Mouse (Mus musculus) lung, postnatal 25 days (tissue): ENCODE measurements around the gene Srd5a2.

ENCODE experiments used
- DNase-seq: peaks from one replicate; pipeline ENCODE4 v3.0.0; 2022; ENCODE audit warnings: low spot score

Gene Srd5a2

DNA sequence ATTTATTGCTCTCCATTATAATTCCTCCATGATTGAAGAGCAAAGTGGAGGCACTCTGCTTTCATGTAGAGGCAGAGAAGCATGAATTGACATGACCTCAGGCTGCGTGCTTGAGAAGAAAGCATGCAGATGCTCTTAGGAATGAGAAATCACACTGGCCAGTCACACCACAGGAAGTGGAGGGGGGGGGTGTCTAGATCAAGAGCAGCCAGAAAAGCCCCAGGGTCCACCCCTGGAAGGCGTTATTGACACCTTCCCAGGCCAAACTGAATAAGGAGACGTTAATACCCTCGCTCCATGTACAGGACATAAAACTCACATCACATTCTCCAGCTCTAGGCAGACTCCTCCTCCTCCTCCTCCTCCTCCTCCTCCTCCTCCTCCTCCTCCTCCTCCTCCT is 63.2 kb downstream of the Srd5a2 start:
- no peak for DNase-seq

- DNase-seq, result no peak
Observed at GRCm38 (mm10) chr17:73982871-73983270, 64.8 kb downstream of the Srd5a2 start.

GRCm38 (mm10) chr17:73976066-73976465 is 71.7 kb downstream of the Srd5a2 start:
- peak; percentile 18 for DNase-seq

- no peak for DNase-seq
Observed at GRCm38 (mm10) chr17:73972648-73973047, 75.1 kb downstream of the Srd5a2 start.

- no peak for DNase-seq
Observed at GRCm38 (mm10) chr17:73971291-73971690, 76.4 kb downstream of the Srd5a2 start.

- DNase-seq, result peak; percentile 89
Observed at GRCm38 (mm10) chr17:73970361-73971027, 77.2 kb downstream of the Srd5a2 start.
